Mouse (Mus musculus) MEL (cell line): ENCODE results near the gene Smim24. TPM values are rescaled to one million over a fixed set of nuclear protein-coding genes. Genes with fewer than 3 reads are reported as not detected.

ENCODE experiments used
- DNase-seq: peaks from one replicate; pipeline ENCODE4 v3.0.0; 2011; ENCODE audit warnings: low read depth, low spot score
- H3K27ac ChIP-seq: 2 replicates; pipeline ENCODE4 v1.5.1; 2012; ENCODE audit warnings: low read depth, mild to moderate bottlenecking, control low read depth, low read length, moderate library complexity; ENCODE audit not compliant: control insufficient read depth
- H3K27me3 ChIP-seq, 2 experiments: fragments of 150-350 bp in 1 of 2; sonication (generic) in 1 of 2; 2 replicates each; pipeline ENCODE4 v1.6.1; 2012; ENCODE audit warnings: low read length in 2 of 2, mild to moderate bottlenecking in 2 of 2, improper control_type of control experiment in 1 of 2, moderate library complexity in 1 of 2; ENCODE audit not compliant: insufficient read depth in 2 of 2, control insufficient read depth in 1 of 2
- H3K36me3 ChIP-seq, 2 experiments: 2 replicates each; pipeline ENCODE4 v1.6.1; 2012 to 2014; ENCODE audit warnings: low read length in 2 of 2, improper control_type of control experiment in 1 of 2, inconsistent platforms in 1 of 2, mild to moderate bottlenecking in 1 of 2; ENCODE audit not compliant: insufficient read depth in 2 of 2, control insufficient read depth in 1 of 2
- H3K4me1 ChIP-seq, 2 experiments: fragments of 150-350 bp in 1 of 2; sonication (generic) in 1 of 2; 2 replicates each; pipeline ENCODE4 v1.6.1; 2012; ENCODE audit warnings: low read length in 2 of 2, improper control_type of control experiment in 1 of 2, mild to moderate bottlenecking in 1 of 2; ENCODE audit not compliant: insufficient read depth in 2 of 2, control insufficient read depth in 1 of 2
- H3K4me3 ChIP-seq, 2 experiments: fragments of 150-350 bp in 1 of 2; sonication (generic) in 1 of 2; 2 replicates each; pipeline ENCODE4 v1.5.1; 2012; ENCODE audit warnings: low read depth in 2 of 2, low read length in 2 of 2, mild to moderate bottlenecking in 2 of 2, moderate library complexity in 2 of 2, control low read depth in 1 of 2, improper control_type of control experiment in 1 of 2; ENCODE audit not compliant: control insufficient read depth in 1 of 2, insufficient read depth in 1 of 2
- H3K79me2 ChIP-seq: 2 replicates; pipeline ENCODE4 v1.6.1; 2012; ENCODE audit warnings: mild to moderate bottlenecking, low read length, moderate library complexity; ENCODE audit not compliant: control insufficient read depth, poor library complexity, insufficient read depth
- H3K9ac ChIP-seq: 2 replicates; pipeline ENCODE4 v1.6.1; 2012; ENCODE audit warnings: low read depth, mild to moderate bottlenecking, control low read depth, low read length, moderate library complexity; ENCODE audit not compliant: control insufficient read depth, poor library complexity, severe bottlenecking
- H3K9me3 ChIP-seq: fragments of 150-350 bp; sonication (generic); replicated peaks from 2 replicates; pipeline ENCODE4 v1.6.1; 2012; ENCODE audit warnings: mild to moderate bottlenecking, low read length, improper control_type of control experiment, moderate library complexity; ENCODE audit not compliant: insufficient read depth
- BHLHE40 ChIP-seq: IDR thresholded peaks from 2 replicates; pipeline ENCODE4 v1.6.1; 2012; ENCODE audit warnings: low read depth, mild to moderate bottlenecking, inconsistent platforms, low read length, improper control_type of control experiment, borderline replicate concordance
- ELF1 ChIP-seq: IDR thresholded peaks from 2 replicates; pipeline ENCODE4 v1.6.1; 2014; ENCODE audit warnings: low read depth, mild to moderate bottlenecking, inconsistent platforms, low read length, improper control_type of control experiment, moderate library complexity
- GABPA ChIP-seq: IDR thresholded peaks from 2 replicates; pipeline ENCODE4 v1.6.1; 2012; ENCODE audit warnings: low read depth, mild to moderate bottlenecking, inconsistent platforms, low read length, improper control_type of control experiment, moderate library complexity
- KAT2A ChIP-seq: conservative IDR thresholded peaks from 2 replicates; pipeline ENCODE4 v1.6.1; 2012; ENCODE audit warnings: low read depth, low read length, improper control_type of control experiment, inconsistent platforms
- MAFK ChIP-seq: IDR thresholded peaks from 2 replicates; pipeline ENCODE4 v1.6.1; 2011; ENCODE audit warnings: low read depth, mild to moderate bottlenecking, low read length, improper control_type of control experiment, borderline replicate concordance
- MAX ChIP-seq: IDR thresholded peaks from 2 replicates; pipeline ENCODE4 v1.6.1; 2011; ENCODE audit warnings: low read length, improper control_type of control experiment
- MEF2A ChIP-seq: IDR thresholded peaks from 2 replicates; pipeline ENCODE4 v1.6.1; 2014; ENCODE audit warnings: low read depth, mild to moderate bottlenecking, inconsistent platforms, low read length, improper control_type of control experiment; ENCODE audit not compliant: poor library complexity, insufficient replicate concordance, severe bottlenecking; ENCODE audit errors: extremely low read depth
- MYC ChIP-seq: IDR thresholded peaks from 2 replicates; pipeline ENCODE4 v1.6.1; 2011; ENCODE audit warnings: low read depth, mild to moderate bottlenecking, low read length, improper control_type of control experiment, moderate library complexity
- NRF1 ChIP-seq: IDR thresholded peaks from 2 replicates; pipeline ENCODE4 v1.6.1; 2014; ENCODE audit warnings: low read depth, mild to moderate bottlenecking, inconsistent platforms, low read length, improper control_type of control experiment, moderate library complexity; ENCODE audit not compliant: poor library complexity, insufficient read depth, severe bottlenecking
- POLR2AphosphoS5 ChIP-seq: IDR thresholded peaks from 2 replicates; pipeline ENCODE4 v1.6.1; 2012; ENCODE audit warnings: low read depth, borderline replicate concordance, mild to moderate bottlenecking, inconsistent platforms, low read length, moderate library complexity, mixed read lengths
- RAD21 ChIP-seq: IDR thresholded peaks from 2 replicates; pipeline ENCODE4 v1.6.1; 2011; ENCODE audit warnings: mild to moderate bottlenecking, low read depth, low read length, improper control_type of control experiment
- TCF12 ChIP-seq: IDR thresholded peaks from 2 replicates; pipeline ENCODE4 v1.6.1; 2014; ENCODE audit warnings: low read depth, mild to moderate bottlenecking, inconsistent platforms, low read length, improper control_type of control experiment, moderate library complexity
- UBTF ChIP-seq: IDR thresholded peaks from 2 replicates; pipeline ENCODE4 v1.6.1; 2012; ENCODE audit warnings: low read depth, mild to moderate bottlenecking, inconsistent platforms, low read length, improper control_type of control experiment, moderate library complexity, borderline replicate concordance; ENCODE audit not compliant: insufficient read depth
- USF2 ChIP-seq, 2 experiments: IDR thresholded peaks; 2 replicates each; pipeline ENCODE4 v1.6.1; 2011 to 2012; ENCODE audit warnings: improper control_type of control experiment in 2 of 2, low read length in 2 of 2, borderline replicate concordance in 1 of 2, inconsistent platforms in 1 of 2, low read depth in 1 of 2, mild to moderate bottlenecking in 1 of 2; ENCODE audit not compliant: insufficient read depth in 1 of 2
- ZKSCAN1 ChIP-seq: IDR thresholded peaks from 2 replicates; pipeline ENCODE4 v1.6.1; 2012; ENCODE audit warnings: low read depth, mild to moderate bottlenecking, inconsistent platforms, low read length, improper control_type of control experiment, moderate library complexity
- ZMIZ1 ChIP-seq: IDR thresholded peaks from 2 replicates; pipeline ENCODE4 v1.6.1; 2012; ENCODE audit warnings: low read depth, mild to moderate bottlenecking, inconsistent platforms, low read length, improper control_type of control experiment, moderate library complexity
- polyA plus RNA-seq, 2 experiments: library from polyadenylated mRNA; stranded (reverse) in 1 of 2; unstranded in 1 of 2; fragments of >175 nt in 1 of 2; fragments of >200 nt in 1 of 2; gene quantifications; 2 replicates each; pipeline versions ENCODE4 v1.2.1 to v1.2.4; 2012; ENCODE audit warnings: low replicate concordance in 2 of 2, low read depth in 1 of 2; ENCODE audit not compliant: insufficient read length in 2 of 2, insufficient read depth in 1 of 2, missing spikeins in 1 of 2
- total RNA-seq: library from RNA; depleted of rRNA; stranded (reverse); fragments of 300-350 nt; gene quantifications from 2 replicates; pipeline ENCODE4 v1.2.3, GENCODE M21; 2012

The Smim24 gene
- total and polyA plus RNA-seq, 3 experiments, result 6.7 to 29.5 TPM; not detected in 1

GRCm38 (mm10) chr10:81395865-81396264 is 3.0 kb downstream of the Smim24 start:
- H3K9ac ChIP-seq, result no peak overlapping the region
- H3K9me3 ChIP-seq, result no peaks in the 10 kb centered on the region
- no peak overlapping the region for H3K27ac ChIP-seq
- no peak for TF ChIP-seq ZMIZ1
- no peak for TF ChIP-seq USF2 (IDR thresholded peaks at IDR 0.05; ENCODE audit: borderline replicate concordance in 1 of 2, insufficient read depth in 1 of 2, low read depth in 1 of 2, low read length in 2 of 2)
- no peak for TF ChIP-seq MAFK
- TF ChIP-seq RAD21, result no peak
- TF ChIP-seq MEF2A, result no peak
- TF ChIP-seq MYC, result no peak
- TF ChIP-seq GABPA, result no peak
- TF ChIP-seq ELF1, result no peak
- H3K27me3 ChIP-seq, result no peaks in the 10 kb centered on the region
- no peaks in the 10 kb centered on the region for H3K36me3 ChIP-seq
- H3K4me1 ChIP-seq, result peaks cover 6 to 14% of the 10 kb centered on the region in 2 experiments; a peak in 3 of 4 replicates
- H3K4me3 ChIP-seq, result no peak overlapping the region
- H3K79me2 ChIP-seq, result no peaks in the 10 kb centered on the region
- no peak for DNase-seq

DNA sequence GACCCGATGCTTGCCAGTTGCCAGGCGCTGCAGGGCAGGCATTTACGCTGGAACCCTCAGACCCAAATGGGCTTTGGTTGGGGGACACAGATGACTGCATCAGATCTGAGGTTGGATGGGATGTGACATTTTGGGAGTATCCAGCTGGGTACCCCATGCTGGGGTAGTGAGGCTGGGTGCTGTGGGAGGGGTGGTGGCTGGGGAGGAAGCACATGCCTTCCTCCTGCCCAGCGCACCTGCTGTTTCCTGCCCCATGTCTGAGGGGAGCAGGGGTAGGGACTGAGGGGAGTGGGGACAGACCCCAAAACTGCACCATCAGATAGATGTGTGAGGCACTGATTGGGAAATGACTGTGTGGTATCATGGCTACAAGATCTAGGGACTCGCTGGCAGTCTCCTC is 3.9 kb downstream of the Smim24 start:
- DNase-seq, result no peak
- Histone ChIP-seq H3K27ac (no peak overlapping the region), H3K9ac (no peak overlapping the region), H3K79me2 (no peaks in the 10 kb centered on the region), H3K36me3 (no peaks in the 10 kb centered on the region), H3K4me3 (no peak overlapping the region), H3K9me3 (no peaks in the 10 kb centered on the region), H3K4me1 (peaks cover 6 to 14% of the 10 kb centered on the region in 2 experiments; a peak in 3 of 4 replicates), H3K27me3 (no peaks in the 10 kb centered on the region)
- TF ChIP-seq TCF12, result no peak
- no peak for TF ChIP-seq BHLHE40
- TF ChIP-seq KAT2A, result no peak
- no peak for TF ChIP-seq NRF1
- no peak for TF ChIP-seq POLR2AphosphoS5
- TF ChIP-seq USF2 (IDR thresholded peaks at IDR 0.05; ENCODE audit: borderline replicate concordance in 1 of 2, insufficient read depth in 1 of 2, low read depth in 1 of 2, low read length in 2 of 2), result no peak
- no peak for TF ChIP-seq MAX
- no peak for TF ChIP-seq RAD21
- no peak for TF ChIP-seq MEF2A
- TF ChIP-seq UBTF, result no peak
- no peak for TF ChIP-seq ZMIZ1
- TF ChIP-seq ZKSCAN1, result no peak
